Mouse (Mus musculus): ENCODE data around the gene Fam43a. TPM values are rescaled to one million over a fixed set of nuclear protein-coding genes. Genes with fewer than 3 reads are reported as not detected.
A peak's percentile ranks its signal among the peaks of the same experiment; 100 is the strongest.

Gene Fam43a
- polyA plus RNA-seq, 1 experiment: 26.4 TPM

GRCm38 (mm10) chr16:30645841-30646558, 46.5 kb downstream of the Fam43a start:
- no peak overlapping the region for H3K4me3 ChIP-seq (ENCODE audit: insufficient read depth, low read depth, low read length)
- no peaks in the 10 kb centered on the region for H3K27me3 ChIP-seq (replicated peaks; ENCODE audit: control insufficient read depth, insufficient read depth, low read length)
- no peaks in the 10 kb centered on the region for H3K36me3 ChIP-seq (ENCODE audit: control insufficient read depth, insufficient read depth, low read length)
- H3K4me1 ChIP-seq (ENCODE audit: control insufficient read depth, insufficient read depth, low read length): no peaks in the 10 kb centered on the region; the same call in 1 of the 2 replicates
- H3K27ac ChIP-seq (ENCODE audit: insufficient read depth, low read depth, low read length): no peak overlapping the region
- peak; percentile 57 for DNase-seq
- TF ChIP-seq CTCF (conservative IDR thresholded peaks at IDR 0.05; ENCODE audit: insufficient read depth, insufficient read length, low read depth, low read length): no peak
- no peak for TF ChIP-seq POLR2A (IDR thresholded peaks at IDR 0.05; ENCODE audit: low read depth, low read length)
- 29% methylated on average over 9 of the region's 9 CpGs for WGBS

- DNase-seq: no peak
- no peaks in the 10 kb centered on the region; the same call in 1 of the 2 replicates for H3K4me1 ChIP-seq (ENCODE audit: control insufficient read depth, insufficient read depth, low read length)
- no peak for TF ChIP-seq POLR2A (IDR thresholded peaks at IDR 0.05; ENCODE audit: low read depth, low read length)
- no peak for TF ChIP-seq CTCF (conservative IDR thresholded peaks at IDR 0.05; ENCODE audit: insufficient read depth, insufficient read length, low read depth, low read length)
Observed at GRCm38 (mm10) chr16:30646856-30647255, 47.3 kb downstream of the Fam43a start.

GRCm38 (mm10) chr16:30651292-30651691, 51.8 kb downstream of the Fam43a start:
- Histone ChIP-seq H3K36me3 (ENCODE audit: control insufficient read depth, insufficient read depth, low read length) (no peaks in the 10 kb centered on the region), H3K4me1 (ENCODE audit: control insufficient read depth, insufficient read depth, low read length) (no peaks in the 10 kb centered on the region), H3K27me3 (replicated peaks; ENCODE audit: control insufficient read depth, insufficient read depth, low read length) (no peaks in the 10 kb centered on the region), H3K27ac (ENCODE audit: insufficient read depth, low read depth, low read length) (no peak overlapping the region), H3K4me3 (ENCODE audit: insufficient read depth, low read depth, low read length) (no peak overlapping the region)
- no peak for DNase-seq
- TF ChIP-seq CTCF (conservative IDR thresholded peaks at IDR 0.05; ENCODE audit: insufficient read depth, insufficient read length, low read depth, low read length): no peak
- TF ChIP-seq POLR2A (IDR thresholded peaks at IDR 0.05; ENCODE audit: low read depth, low read length): no peak
- 94% methylated on average over 1 of the region's 1 CpGs for WGBS

More at GRCm38 (mm10) chr16:30646856-30647255, 47.3 kb downstream of the Fam43a start:
- Histone ChIP-seq H3K36me3 (ENCODE audit: control insufficient read depth, insufficient read depth, low read length) (no peaks in the 10 kb centered on the region), H3K4me3 (ENCODE audit: insufficient read depth, low read depth, low read length) (no peak overlapping the region), H3K27me3 (replicated peaks; ENCODE audit: control insufficient read depth, insufficient read depth, low read length) (no peaks in the 10 kb centered on the region), H3K27ac (ENCODE audit: insufficient read depth, low read depth, low read length) (no peak overlapping the region)
- WGBS: 67% methylated on average over 3 of the region's 3 CpGs

Other genes with a start within 250 kb of the Fam43a start
- 23.5 and 25.4 TPM in 2 replicates for gene Atp13a3, start 193.7 kb upstream of the Fam43a start, polyA plus RNA-seq (2012; rRNA removed)
- gene Tmem44, start 48.9 kb upstream of the Fam43a start, polyA plus RNA-seq (2012; rRNA removed): 6.7 and 9.4 TPM in 2 replicates
- gene Lsg1, start 12.1 kb upstream of the Fam43a start, polyA plus RNA-seq (2012; rRNA removed): 9.1 and 9.4 TPM in 2 replicates

Measured in kidney, adult 2 months (tissue).